Mouse (Mus musculus): ENCODE measurements around the gene 2700081O15Rik. TPM values are rescaled to one million over a fixed set of nuclear protein-coding genes. Genes with fewer than 3 reads are reported as not detected.

2700081O15Rik gene
- total and polyA plus RNA-seq, 3 experiments = 14.1 to 18.0 TPM; not detected in 1

DNA sequence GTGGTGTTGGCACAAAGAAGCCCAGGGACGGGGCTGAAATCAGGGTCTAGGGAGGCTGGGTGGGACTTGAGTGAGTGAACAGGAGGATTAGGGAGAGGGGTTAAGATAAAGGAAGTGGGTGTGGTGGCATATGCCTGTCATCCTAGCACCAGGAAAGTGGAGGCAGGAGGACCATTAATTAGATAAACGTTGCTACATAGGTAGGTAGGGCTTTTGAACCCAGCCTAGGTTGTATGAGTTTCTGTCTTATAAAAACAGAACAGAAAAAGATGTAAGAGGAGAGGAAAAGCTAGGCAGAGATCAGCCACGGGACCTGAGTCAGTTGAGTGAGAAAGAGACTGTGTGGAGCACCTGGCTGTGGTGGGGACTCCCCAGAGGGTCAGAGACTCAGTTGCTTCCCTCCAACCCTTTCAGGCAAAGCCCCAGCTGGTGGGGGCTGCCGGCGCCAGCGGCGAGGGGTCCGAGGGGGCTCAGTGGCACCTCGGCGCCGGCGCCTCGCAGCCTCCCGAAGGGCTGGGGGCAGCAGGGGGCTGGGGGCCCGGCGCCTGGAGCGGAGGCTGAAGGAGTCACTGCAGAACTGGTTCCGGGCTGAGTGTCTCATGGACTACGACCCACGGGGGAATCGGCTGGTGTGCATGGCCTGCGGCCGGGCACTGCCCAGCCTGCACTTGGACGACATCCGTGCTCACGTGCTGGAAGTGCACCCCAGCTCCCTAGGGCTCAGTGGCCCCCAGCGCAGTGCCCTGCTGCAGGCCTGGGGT is 3.6 kb downstream of the 2700081O15Rik start:
- no peak overlapping the region for H3K27ac ChIP-seq (ENCODE audit: control insufficient read depth, low read depth, low read length)
- peaks cover 19% of the 10 kb centered on the region for H3K79me2 ChIP-seq (ENCODE audit: control insufficient read depth, insufficient read depth, low read length, poor library complexity)
- DNase-seq (ENCODE audit: low read depth, low spot score) = no peak
- TF ChIP-seq GATA1 (IDR thresholded peaks at IDR 0.05; ENCODE audit: low read depth, low read length) (0 out of 2 replicates have a peak, but pooled peaks have one; percentile 8), JUND (IDR thresholded peaks at IDR 0.05; ENCODE audit: low read depth, low read length) (no peak)
- no peak overlapping the region for H3K4me3 ChIP-seq (ENCODE audit: control insufficient read depth in 1 of 2, insufficient read depth in 1 of 2, low read depth in 2 of 2, low read length in 2 of 2)
- no peak overlapping the region for H3K9ac ChIP-seq (ENCODE audit: control insufficient read depth, low read depth, low read length, poor library complexity, severe bottlenecking)
- H3K9me3 ChIP-seq (replicated peaks; ENCODE audit: insufficient read depth, low read length) = no peaks in the 10 kb centered on the region
- peaks cover 4 to 21% of the 10 kb centered on the region in 2 experiments for H3K4me1 ChIP-seq (ENCODE audit: control insufficient read depth in 1 of 2, insufficient read depth in 2 of 2, low read length in 2 of 2)
- H3K36me3 ChIP-seq (ENCODE audit: control insufficient read depth in 1 of 2, insufficient read depth in 2 of 2, low read length in 2 of 2) = peaks cover 0 to 17% of the 10 kb centered on the region in 2 experiments; a peak in 3 of 4 replicates
- H3K27me3 ChIP-seq (ENCODE audit: control insufficient read depth in 1 of 2, insufficient read depth in 2 of 2, low read length in 2 of 2) = no peaks in the 10 kb centered on the region; a peak in 1 of 4 replicates

DNA sequence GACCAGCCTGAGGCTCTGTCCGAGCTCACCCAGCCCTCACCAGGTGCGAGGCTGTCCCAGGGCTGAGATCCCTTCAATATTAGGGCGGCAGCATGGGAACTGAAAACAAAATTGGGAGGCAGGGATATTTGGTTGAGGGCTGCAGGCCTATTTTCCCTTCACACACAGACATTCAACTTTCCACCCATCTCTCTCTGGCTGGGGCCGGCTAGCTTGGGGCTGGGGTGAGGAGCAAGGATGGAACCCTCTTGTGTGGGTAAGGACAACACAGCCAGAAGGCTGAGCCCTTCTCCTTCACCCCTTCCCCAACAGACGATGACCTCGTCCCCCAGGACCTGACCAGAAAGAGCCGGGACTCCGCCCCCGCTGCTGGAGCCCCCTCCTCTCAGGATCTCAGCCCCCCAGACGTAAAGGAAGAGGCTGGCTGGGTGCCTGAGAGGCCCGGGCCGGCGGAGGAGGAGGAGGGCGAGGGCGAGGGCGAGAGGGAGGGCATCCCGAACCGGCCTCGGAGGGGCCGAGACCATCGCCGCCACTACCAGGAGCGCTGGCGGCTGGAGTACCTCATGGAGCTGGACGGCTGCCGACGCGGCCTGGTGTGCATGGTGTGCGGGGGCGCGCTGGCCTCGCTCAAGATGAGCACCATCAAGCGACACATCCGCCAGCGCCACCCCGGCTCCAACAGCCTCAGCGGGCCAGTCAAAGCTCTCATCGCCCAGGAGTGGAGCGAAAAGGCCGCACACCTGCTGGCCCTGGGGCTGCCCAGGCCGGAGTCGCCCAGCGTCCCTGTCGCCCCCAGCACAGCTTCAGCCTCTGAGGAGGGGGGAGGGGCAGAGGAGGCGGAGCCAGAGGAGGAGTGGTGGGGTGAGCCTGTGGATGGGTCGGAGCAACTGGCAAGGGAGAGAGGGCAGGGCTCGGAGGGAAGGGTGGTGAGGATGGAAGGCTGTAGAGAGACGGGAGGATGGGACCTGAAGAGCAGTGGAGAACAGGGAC is 4.5 kb downstream of the 2700081O15Rik start:
- Histone ChIP-seq H3K4me3 (ENCODE audit: control insufficient read depth in 1 of 2, insufficient read depth in 1 of 2, low read depth in 2 of 2, low read length in 2 of 2) (no peak overlapping the region), H3K36me3 (ENCODE audit: control insufficient read depth in 1 of 2, insufficient read depth in 2 of 2, low read length in 2 of 2) (peaks cover 0 to 17% of the 10 kb centered on the region in 2 experiments; a peak in 3 of 4 replicates), H3K27me3 (ENCODE audit: control insufficient read depth in 1 of 2, insufficient read depth in 2 of 2, low read length in 2 of 2) (no peaks in the 10 kb centered on the region; a peak in 1 of 4 replicates), H3K79me2 (ENCODE audit: control insufficient read depth, insufficient read depth, low read length, poor library complexity) (peaks cover 19% of the 10 kb centered on the region), H3K4me1 (ENCODE audit: control insufficient read depth in 1 of 2, insufficient read depth in 2 of 2, low read length in 2 of 2) (peaks cover 4 to 21% of the 10 kb centered on the region in 2 experiments), H3K9me3 (replicated peaks; ENCODE audit: insufficient read depth, low read length) (no peaks in the 10 kb centered on the region), H3K27ac (ENCODE audit: control insufficient read depth, low read depth, low read length) (no peak overlapping the region), H3K9ac (ENCODE audit: control insufficient read depth, low read depth, low read length, poor library complexity, severe bottlenecking) (no peak overlapping the region)
- DNase-seq (ENCODE audit: low read depth, low spot score) = no peak
- no peak for TF ChIP-seq TCF12 (IDR thresholded peaks at IDR 0.05; ENCODE audit: low read depth, low read length)
- no peak for TF ChIP-seq GABPA (IDR thresholded peaks at IDR 0.05; ENCODE audit: low read depth, low read length)
- TF ChIP-seq ZMIZ1 (IDR thresholded peaks at IDR 0.05; ENCODE audit: low read depth, low read length) = no peak
- no peak for TF ChIP-seq RCOR1 (IDR thresholded peaks at IDR 0.05; ENCODE audit: low read depth, low read length)
- TF ChIP-seq MAX (IDR thresholded peaks at IDR 0.05; ENCODE audit: low read length) = no peak
- no peak for TF ChIP-seq MAFK (IDR thresholded peaks at IDR 0.05; ENCODE audit: borderline replicate concordance, low read depth, low read length)
- TF ChIP-seq NRF1 (IDR thresholded peaks at IDR 0.05; ENCODE audit: insufficient read depth, low read depth, low read length, poor library complexity, severe bottlenecking) = no peak
- no peak for TF ChIP-seq EP300 (IDR thresholded peaks at IDR 0.05; ENCODE audit: low read depth in 1 of 2, low read length in 2 of 2)
- TF ChIP-seq CHD1 (IDR thresholded peaks at IDR 0.05; ENCODE audit: low read depth, low read length) = no peak
- no peak for TF ChIP-seq HCFC1 (IDR thresholded peaks at IDR 0.05; ENCODE audit: low read depth, low read length)
- no peak for TF ChIP-seq TAL1 (IDR thresholded peaks at IDR 0.05; ENCODE audit: low read length)
- TF ChIP-seq USF1 (IDR thresholded peaks at IDR 0.05; ENCODE audit: low read depth, low read length) = no peak
- TF ChIP-seq UBTF (IDR thresholded peaks at IDR 0.05; ENCODE audit: borderline replicate concordance, insufficient read depth, low read depth, low read length) = no peak
- no peak for TF ChIP-seq ZNF384 (IDR thresholded peaks at IDR 0.05; ENCODE audit: low read depth, low read length)
- TF ChIP-seq POLR2AphosphoS2 (IDR thresholded peaks at IDR 0.05; ENCODE audit: low read length) = no peak
- no peak for TF ChIP-seq MYB (IDR thresholded peaks at IDR 0.05; ENCODE audit: low read depth, low read length)
- no peak for TF ChIP-seq ETS1 (IDR thresholded peaks at IDR 0.05; ENCODE audit: low read depth, low read length)
- TF ChIP-seq E2F4 (IDR thresholded peaks at IDR 0.05; ENCODE audit: borderline replicate concordance, low read depth, low read length) = no peak
